Mouse (Mus musculus): ENCODE data around the gene Edn2. TPM values are rescaled to one million over a fixed set of nuclear protein-coding genes. Genes with fewer than 3 reads are reported as not detected.

Gene Edn2
- total RNA-seq, 1 experiment from 2014 or later = not detected

DNA sequence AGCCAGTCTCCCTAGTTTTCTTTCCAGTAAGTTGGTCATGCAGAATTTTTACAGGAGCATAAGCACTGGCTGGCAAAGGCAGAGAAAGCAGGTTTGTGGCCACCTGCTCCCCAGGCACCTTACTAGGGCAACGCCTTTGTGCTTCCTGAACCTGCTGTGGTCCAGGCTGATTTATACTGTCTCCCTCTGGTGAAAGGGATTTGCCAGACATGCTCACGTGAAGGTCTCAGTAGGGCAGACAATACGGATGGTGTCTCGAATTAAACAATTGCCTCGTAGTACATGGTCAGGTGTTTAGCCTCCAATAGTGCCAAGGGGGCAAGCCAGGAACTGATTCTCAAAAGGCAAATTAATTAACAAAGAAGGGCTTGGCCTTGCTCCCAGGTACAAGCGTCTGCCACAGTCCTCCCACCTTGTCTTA, 45.5 kb downstream of the Edn2 start:
- DNase-seq = no peak

DNA sequence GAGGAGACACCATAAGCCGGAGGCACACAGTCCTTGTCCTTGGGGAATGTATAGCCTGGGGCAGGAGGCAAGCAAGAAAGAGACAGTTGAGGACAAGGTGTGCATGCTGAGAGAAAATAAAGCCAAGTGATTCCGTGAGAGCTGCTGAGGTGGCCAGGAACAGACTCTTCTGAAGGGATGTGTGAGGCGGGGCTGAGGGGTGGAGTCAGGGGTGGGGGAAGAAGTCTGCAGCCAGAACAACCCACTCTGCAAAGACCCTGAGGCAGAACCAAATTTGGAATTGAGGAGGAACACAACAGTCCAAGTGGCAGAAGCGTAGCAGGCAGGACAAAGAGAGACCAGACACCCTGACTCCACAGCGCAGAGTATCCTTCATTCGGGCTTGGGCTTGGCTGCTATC, 51.1 kb downstream of the Edn2 start:
- DNase-seq = no peak

DNA sequence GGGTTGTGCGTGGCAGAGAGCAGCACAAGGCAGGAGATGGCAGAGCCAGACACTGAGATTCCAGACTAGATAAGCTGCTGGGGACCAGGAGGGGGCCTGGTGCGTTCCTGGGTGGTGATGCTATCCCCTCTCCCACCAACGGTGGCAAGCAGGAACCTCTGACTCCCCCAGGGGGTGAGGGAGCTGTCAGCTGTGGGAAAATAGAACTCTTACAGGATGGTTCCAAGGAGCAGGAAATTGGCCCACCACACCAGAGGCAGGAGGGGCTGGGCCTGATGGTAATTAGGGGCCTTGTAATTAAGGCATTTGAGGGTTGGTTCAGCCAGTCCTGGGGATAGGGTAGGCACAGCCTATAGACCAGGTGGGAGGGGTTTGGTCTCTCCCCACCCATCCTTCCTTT, 51.8 kb downstream of the Edn2 start:
- no peak for DNase-seq

DNA sequence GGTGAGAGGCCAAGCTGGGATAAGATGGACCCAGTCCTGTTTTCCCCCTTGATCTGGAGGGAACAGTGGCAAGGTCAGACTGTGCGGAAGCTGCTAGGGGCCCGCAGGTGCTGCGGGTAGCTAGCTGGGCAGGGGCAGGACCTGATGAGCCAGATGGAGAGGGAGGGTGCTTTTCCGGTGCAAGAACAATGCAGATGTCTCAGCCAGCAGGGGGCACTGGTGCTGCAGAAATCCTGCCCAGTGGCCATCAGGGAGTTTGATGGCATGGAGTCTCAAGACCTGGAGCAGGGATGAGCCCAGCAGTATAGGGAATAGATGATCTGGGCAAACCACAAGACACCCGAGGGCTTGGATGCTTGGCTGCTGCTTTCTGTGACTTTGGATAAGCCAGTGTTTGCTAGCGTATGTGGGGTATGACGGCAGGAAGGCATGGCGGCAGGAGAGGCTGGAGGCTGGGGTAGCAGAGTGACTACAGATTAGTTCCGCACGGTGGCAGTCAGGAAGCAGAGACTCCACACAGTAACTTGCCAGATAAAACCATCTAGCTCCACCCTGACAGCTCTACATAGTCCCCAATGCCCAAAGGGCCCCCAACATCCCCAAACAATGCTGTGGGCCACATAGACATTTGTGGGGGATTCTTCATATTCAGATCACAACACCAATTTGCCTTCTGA, 55.0 kb downstream of the Edn2 start:
- DNase-seq = peak; percentile 80

DNA sequence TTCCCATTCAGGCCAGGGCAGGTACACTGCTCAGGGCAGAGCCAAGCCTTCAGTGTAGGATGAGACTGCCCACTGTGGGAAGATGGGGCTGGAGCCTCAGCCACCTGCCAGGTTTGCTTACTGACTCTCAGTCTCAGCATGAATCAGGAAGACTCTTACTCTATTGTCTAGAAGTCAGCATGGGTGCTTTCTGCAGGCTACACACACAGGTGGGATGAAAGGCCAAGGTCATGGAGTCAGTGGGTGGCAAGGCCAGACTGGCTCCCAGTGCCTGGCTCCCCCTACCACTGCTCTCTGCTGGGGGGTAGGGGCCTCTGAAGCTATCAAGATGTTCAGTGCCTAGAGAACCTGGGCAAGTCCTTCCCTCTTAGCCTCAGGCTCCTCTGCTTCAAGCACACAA, 55.9 kb downstream of the Edn2 start:
- no peak for DNase-seq

Other genes starting within 250 kb of the Edn2 start
- gene AL607142.1, start 96.2 kb upstream of the Edn2 start, total RNA-seq (2021) = not detected in 2 replicates
- gene Foxo6, start 126.1 kb downstream of the Edn2 start, total RNA-seq (2021) = 1.4 and 1.9 TPM in 2 replicates
- gene Scmh1, start 244.1 kb downstream of the Edn2 start, total RNA-seq (2021) = 41.5 and 46.4 TPM in 2 replicates

Measured in adrenal gland, postnatal 14 days (tissue).